Mouse (Mus musculus) ovary, postnatal 10 days (tissue): ENCODE results near the gene Nckap5.
"Not testable (repeated sequence)": the region's sequence is repeated elsewhere in the genome, so short reads cannot be mapped to it uniquely, and the experiment has no call there.

ENCODE experiments used
- DNase-seq: peaks from one replicate; pipeline ENCODE4 v3.0.0; 2022; ENCODE audit warnings: low spot score

Gene Nckap5

DNA sequence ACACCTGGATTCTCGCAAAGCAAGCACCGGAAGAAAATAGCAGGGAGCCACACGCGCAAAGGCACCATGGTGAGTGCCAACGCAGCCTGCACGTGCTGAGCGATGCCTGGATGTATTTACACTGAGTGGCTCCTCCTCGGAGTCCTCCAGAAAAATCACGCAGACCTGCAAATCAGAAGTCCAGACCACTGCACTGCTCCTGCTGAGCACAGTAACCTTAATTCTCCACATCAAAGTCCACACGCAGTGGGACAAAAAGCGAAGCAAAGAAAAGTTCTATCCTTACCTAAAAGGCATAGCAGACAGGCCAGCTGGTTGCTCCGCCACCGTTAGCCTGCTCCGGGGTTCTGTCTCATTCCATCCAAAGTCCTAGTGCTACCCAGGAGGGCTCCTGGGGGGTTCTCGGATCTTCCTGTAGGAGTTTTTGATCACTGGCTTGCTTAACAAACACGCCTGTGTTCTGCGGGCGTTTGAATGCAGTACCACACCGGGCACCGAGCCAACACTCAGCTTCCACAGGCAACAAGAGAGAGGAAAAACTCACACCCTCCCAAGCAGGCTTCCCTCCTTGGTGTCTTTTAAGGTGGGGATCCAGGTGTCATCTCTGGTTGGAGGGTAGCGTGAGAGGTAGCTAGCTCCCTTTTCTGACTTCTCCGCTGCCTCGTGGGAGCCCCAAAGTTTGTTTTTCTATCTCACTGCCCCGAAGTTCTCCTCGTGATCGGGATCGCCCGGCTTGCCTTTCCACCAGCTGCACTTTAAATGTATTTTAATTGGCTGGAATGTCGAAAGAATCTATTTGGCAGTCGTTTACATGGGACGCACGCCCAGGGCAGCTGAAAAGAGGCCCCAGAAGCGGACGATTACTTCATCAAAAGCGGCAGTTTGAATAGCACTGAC lies at the start of gene Nckap5:
Nckap5 (minus strand) TSS at position 769 of the 897 bp plus-strand sequence.
- peak; percentile 30 for DNase-seq

DNA sequence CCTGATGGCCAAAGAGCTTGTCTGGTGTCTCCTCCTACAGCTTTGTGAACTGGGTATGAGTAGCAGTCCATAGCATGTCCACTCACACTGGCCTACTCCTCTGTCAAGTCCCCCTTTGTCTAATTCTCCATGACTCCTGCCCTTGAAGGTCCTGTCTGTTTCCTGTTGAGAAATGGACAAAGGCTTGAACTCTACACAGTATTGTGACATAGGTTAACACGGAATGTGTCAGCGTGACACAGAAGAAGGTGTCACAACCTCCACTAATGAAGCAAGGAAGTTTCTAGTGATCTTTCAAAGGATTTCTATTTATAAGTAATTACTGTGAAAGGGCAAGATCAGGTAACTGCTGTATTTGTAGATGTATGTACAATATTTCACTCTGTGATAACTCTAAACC lies 46.9 kb upstream of the Nckap5 start:
- DNase-seq, result no peak

DNA sequence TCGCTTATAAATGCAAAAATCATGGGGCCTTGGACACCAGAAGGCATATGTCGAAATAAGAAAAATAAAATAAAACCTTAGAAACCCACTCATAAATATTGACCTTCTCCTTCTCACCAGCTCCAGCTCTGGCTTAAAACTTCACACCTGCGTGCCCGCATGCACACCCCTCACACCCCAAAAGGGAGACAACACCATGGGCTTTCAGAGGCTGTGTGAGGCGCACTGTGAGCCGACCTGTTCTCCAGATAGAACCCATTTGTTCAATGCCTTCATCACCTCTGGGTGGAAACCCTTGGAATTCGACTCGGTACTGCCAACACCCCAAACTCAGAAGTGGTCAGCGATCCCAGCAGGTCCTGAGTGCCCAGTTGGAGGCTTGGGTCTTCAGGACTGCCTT lies 37.8 kb upstream of the Nckap5 start:
- DNase-seq, result no peak

DNA sequence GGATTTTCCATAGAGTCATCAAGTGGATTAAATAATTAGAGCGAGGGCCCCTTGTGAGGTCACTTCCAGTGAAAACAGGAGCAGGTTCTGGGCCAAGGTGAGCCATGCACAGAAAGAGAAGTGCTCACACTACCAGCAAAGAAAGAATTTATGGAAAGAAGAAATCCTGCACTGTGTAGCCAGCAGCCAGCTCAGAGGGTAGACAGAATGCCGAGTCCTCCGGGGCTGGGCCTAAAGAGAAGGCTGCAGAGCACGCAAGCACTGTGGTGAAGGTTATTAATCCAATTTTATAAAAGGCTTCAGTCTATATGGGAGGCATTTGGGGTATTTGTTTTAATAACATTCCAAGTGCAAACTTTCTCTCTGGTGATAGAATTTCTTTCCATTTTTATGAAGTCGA lies 37.3 kb upstream of the Nckap5 start:
- DNase-seq, result no peak

DNA sequence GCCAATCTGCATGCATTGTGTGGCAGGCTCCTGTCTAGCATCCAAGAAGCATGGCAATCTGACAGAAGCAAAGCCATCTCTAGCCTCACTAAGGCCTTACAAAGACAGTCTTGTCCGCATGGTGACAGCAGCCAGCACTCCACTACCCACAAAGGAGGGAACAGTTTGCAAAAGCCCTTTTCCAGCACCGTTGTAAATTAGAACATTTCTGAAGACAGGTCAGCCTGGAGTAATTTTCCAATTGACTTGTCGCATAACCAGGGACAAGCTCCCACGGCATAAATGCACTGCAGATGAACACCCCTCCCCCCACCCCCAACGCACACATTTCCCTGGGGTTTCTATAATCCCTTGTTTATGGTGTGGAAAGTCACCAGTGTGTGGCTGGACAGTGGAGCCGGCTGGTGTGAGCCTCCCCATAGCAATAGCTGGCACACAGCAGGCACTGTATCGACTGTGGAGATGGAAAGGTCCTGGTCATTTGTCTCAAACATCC lies 35.0 kb upstream of the Nckap5 start:
- DNase-seq, result no peak

DNA sequence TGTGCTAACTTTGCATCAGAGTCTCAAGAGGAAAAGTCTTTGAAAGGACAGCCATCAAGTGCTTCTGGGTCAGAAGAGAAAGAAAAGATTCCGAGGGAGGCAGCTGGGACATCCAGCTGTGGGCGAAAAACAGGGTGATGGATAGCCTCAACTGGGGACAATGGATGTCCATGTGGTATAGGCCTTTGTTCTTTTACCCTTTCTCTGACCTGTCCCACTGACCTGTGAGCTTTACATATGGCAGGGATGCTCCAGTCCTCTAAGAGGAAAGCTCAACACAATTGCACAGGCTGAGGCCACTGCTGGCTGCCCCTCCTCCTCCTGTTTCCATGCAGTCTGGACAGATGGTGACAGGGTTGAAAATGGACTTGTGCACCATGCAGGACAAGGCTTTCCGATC lies 31.2 kb upstream of the Nckap5 start:
- DNase-seq, result no peak

DNA sequence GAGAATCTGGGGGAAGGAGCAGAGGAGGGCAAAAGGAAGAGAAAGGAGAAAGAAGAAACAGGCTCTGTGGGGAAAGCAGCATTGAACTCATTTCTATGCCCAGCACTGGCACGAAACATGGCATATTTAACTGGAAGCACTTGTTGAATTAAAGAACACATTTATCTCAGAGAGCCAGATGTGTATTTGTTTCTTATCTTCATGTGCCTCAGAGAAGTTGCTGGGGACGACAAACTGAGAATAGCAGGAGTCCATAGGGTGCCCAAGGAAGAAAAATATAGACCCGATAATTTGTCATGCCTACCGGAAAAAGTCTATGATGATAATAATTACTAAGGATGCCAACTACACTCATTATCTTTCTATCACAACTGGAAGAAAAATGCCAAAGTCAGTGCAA lies 29.9 kb upstream of the Nckap5 start:
- no peak for DNase-seq

DNA sequence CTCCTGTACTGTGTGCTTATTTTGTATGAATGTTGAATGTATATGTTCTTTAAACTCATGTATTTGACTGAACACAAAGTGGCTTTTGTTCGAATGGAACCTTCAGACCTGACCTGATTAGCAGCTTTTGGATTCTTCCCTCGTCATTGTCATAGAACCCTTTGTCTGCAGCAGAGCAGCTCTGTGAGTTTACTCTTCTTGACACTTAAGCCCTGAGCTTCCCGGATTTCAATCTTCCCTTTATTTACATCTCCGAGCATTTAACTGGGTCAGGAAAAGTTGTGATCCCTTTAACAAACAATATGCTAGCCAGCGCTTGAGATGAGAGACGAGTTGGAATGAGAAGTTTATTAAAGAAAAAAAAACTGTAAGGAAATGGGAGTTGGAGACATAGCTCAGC lies 18.9 kb upstream of the Nckap5 start:
- no peak for DNase-seq

DNA sequence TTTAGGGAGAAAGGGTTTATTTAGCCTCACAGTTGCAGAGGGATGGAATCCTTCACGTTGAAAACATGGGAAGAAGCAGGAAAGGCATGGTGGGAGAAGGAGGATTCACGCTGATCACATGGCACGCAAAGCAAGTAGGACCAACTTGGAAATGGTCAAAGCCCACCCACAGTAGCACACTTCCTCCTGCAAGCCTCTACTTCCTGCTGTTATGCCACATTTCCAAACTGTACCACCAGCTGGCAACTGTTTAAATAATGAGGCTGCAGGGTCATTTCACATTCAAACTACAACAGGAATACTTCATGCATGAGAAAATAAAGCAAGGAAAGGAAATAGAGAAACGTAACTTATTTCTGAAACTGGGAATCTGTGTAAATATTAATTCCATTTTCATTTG lies 15.7 kb upstream of the Nckap5 start:
- no peak for DNase-seq

DNA sequence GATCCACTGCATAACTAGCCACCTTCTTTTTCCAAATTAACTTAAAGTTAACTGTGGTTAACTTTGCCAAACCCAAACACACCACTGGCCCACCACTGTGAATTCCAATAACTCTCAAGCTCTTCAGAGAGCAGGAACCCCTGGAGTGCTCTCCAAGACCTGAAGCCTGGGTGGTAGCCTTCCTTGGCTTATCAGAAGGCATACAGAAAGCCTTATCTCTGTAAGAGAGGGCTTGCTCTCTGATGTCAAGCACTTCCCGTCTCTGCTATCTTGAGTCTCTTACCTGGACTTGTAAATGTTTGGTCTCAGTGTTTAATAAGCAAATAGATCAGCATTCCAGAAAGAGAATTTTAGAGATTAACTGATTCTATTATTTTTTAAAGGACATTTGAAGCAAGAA lies 2.3 kb upstream of the Nckap5 start:
- DNase-seq, result no peak

DNA sequence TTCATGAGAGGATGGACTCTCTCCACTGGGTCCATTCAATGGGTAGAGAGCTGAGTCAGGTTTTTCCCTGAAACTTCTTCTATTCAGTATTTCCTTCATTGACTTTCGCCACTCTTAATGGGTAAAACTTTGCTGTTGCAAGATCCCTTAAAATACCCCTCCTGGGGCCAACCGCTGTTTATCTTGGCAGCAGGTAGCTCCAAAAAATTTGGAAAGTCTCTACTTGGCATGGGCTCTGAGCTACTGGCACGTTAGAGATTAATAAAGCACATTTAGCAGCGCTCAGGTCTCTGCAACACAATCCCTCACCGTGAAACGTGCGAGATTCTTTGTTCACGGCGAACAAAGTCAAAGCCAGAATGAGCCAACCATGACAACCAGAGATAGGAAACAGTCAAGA lies 1.6 kb downstream of the Nckap5 start:
- DNase-seq, result no peak

DNA sequence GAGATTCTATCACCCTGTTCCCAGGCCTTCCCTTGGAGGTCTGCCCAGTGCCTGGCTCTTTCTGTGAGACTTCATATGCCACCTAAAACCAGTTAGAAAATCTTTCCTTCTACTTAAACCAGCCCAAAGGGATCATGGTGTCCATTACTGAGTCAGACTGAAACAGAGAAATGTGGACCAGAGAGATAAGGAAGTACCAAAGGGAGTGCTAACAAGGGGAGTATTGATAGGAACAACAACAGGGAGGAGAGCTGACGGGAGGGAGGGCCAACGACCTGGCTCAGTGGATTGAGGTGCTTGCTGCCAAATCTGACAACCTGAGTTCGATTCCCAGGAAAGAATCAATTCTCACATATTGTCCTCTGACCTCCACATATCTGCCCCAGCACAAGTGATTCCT lies 5.8 kb downstream of the Nckap5 start:
- DNase-seq, result no peak

DNA sequence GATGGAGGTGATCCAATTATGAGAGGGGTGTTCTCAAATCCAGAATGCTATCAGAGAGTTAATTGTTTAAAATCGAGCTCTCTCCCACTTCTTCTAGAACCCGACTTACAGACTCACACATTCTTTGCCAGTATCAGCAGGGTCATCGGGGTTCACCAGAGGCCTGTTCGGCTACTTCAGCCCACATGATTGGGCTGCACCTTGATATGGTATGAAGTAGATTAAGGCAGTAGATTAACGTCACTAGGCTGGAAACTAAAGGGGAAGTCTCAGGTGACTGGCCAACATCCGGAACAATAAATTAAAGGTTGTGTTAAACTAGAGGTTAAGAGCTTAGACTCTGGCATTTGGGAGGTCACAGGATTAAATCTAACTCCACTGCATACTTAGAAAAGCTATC lies 8.4 kb downstream of the Nckap5 start:
- no peak for DNase-seq

DNA sequence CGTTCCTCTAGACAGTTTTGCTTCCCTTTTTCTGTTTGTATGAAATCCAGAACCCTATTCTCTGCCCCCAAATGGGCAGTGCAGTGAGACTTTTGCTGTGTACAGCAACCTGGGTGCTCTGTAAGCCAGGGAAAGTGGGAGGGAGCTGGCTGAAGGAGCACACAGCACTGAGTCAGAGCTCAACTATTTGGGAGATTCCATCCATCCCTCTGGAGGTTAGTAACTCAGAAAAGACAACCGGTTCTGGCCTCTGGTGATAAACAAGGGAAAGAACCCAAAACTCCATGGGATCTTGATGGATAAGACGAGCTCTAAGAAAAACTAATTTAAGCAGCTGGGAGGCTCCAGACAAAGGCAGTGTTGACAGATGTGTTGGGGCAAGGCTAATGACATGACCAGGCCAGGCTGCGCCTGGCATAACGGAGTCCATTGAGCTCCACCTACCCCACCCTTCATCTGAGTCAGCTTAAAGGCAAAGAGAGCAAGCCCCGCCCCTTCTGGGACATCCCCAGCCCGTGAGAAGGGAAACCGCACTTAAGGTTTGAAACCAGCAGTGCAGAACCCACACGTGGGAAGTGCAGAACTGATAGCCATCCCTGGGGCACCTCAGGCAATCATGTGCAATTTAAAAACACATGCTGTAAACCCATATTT lies 13.1 kb downstream of the Nckap5 start:
- DNase-seq, result no peak

DNA sequence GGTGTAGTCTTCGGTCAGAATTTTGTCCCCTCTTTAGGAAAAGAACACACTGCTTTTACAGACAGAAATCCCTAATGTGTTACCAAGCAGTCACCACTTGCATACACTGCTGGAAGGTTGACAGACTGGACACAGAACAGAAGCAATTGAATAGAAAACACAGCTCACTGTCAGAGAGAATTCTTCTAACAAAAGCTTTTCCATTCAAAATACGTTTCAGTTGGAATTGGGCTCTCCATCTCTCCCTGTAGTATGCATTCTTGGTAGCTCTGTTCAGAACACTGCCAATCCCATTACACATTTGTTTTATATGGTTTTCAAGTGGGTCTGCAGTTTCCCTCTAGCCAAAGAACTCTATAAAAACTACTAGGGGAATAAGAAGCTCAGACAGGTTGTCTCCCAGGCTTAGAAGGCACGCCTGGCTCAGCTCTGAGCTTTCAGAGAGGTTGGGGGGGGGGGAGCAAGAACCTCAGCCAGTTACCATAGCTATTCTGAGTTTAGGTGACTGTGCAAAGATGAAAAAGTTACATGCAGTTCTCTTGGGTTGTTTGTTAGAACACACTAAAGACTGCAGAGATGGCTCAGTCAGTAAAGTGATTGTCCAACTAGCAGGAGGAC lies 23.5 kb downstream of the Nckap5 start:
- no peak for DNase-seq

DNA sequence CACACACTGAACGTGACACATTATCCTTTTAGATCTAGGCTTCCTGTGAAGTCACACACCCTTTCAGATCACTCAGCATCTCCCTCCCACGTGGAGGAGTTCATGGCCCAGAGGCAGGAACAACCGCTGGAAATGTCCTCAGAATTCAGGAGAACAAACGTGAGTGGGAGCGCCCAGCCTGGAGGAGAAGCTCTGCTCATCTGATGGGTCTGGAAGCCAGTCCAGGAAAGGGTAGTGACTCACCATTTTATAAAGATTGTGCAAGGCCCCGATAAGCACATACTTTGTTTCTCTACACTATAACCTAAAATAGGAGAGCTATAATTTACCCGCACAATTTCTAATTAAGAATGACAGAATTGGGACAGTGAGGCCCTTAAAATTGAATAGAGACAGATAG lies 24.1 kb downstream of the Nckap5 start:
- DNase-seq, result no peak

DNA sequence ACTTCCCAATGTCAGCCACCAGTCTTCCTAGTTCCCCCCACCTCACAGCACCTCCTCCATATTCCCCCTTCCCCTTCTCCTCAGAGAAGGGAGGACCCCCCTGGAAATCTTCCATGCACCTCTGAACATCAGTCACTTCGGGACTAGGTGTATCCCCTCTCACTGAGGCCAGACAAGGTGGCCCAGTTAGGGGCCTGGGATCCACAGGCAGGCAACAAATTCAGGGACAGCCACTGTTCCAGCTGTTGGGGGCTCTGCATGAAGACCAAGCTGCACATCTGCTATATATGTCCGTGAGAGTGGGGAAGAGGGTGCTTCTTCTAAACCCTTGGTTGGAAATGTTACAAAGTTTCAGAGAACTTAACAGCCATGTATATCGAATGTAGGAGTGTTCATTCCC lies 28.2 kb downstream of the Nckap5 start:
- no peak for DNase-seq

DNA sequence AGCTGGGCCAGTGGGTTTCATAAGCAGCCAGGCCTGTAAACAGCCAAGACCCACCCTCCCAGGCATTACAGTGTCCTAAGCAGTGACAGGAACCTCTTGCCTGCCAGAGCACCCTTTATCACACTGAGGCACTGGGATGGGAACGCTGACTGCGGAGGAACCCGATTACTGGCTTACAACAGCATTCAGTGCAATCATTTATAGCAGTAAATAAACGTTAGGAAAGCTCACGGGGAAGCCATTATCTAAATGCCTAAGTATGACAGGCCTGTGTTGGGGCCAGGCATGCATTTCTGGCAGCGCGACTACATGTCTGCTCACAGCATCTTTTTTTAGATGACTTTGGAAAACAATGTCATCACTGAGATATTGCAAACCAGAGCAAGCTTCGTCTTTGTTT lies 28.9 kb downstream of the Nckap5 start:
- DNase-seq, result no peak

DNA sequence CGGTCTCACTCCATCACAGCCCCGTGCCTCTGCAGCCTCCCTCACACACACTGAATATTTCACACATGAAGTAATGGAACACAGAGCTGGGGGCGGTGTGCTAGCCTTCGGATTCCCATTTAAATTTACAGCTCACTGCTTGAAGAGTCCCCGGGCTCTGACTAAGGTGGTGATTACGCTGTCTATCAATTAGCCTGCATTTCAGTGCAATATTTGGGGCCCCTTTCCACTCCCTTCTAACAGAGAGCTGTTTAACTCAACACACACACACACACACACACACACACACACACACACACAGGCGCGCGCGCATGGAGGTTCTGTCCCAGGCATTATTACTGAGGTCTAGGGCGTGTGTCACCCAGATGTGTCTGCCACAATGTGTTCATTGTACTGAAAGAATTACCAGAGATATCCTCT lies 31.2 kb downstream of the Nckap5 start:
- no peak for DNase-seq

DNA sequence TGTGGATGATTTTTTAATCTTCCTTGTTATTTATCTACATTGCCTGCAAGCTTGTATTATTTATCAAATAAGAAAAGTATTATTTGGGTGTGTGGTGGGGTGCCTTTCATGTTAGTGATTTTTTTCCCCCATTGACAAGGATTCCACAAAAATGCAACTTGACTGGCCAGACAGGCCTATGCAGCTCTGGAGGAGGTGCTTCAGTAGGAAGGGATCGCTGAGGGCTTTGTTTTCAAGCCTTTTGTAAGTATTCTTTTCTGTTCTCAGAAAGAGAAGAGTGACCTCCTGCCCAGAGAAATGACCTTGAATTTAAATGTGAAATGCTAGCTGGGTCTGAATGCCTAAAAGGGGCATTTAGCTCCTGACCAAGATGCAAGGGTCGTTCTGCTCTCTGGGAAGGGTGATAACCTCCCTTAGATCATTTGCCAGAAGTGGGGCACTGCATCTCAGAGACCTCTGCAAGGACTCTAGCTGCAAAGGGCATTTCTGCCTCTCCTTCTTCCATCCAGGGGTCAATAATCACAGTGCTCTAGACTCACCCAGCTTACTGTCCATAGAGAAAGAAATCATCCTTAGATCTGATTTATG lies 50.2 kb downstream of the Nckap5 start:
- not testable (repeated sequence) for DNase-seq

DNA sequence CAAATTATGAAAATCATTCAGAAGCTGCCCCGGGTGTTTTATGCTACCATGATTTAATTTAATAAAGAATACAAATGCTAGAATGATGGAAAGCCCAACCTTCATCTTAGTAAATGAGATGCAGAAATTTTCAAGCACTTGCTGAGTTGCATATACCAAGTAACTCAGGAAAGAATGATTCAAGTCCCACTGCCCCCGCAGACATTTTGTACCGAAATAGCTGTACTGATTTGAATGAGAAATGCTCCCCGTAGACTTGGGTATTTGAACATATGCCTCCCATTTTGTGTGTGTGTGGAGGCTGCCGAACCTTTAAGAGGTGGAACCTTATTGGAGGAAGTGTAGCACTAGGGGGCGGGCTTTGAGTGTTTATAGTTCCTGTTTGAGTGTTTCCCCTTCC lies 56.7 kb downstream of the Nckap5 start:
- not testable (repeated sequence) for DNase-seq

DNA sequence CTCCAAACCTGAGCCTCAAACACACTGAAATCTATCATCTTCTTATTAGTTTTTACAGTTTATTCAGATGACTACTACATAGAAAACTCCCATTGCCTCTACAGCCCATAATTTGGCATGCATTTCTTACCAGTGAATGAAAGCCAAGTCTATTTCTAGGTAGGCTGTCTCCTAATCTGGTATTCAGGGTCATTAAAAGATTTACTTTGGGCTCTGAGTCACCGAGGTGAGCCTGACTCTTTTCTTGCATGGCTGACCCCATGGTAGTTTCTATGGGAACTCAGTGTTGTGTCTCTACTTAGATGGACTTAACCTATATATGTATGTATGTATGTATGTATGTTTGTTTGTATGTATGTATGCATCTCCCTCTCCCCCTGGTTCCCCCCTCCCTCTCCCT lies 63.6 kb downstream of the Nckap5 start:
- DNase-seq, result no peak
